Mouse (Mus musculus): Measurements from ENCODE around the gene Tbx19.

The Tbx19 gene

GRCm38 (mm10) chr1:165183400-165183799, 22.8 kb upstream of the Tbx19 start:
- no peak for DNase-seq

DNA sequence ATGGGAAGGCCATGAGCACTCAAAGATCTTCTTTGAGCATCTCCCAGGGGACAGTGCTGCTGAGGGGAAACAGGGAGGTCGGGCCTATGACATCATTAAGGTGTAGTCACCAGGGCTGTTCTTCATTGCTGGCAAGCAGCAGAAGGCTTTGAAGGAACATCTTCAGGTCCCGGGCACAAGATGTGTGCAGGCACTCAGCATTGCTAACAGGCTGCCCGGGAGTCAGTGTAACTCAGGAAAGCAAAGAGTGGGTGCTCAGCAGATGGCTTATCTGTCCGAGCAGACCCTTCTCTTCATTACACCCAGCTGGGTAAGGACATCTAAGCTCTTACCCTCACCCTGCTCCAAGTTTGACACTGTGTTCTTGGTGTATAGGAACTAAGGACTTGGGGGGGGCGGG, 18.7 kb upstream of the Tbx19 start:
- DNase-seq: no peak

DNA sequence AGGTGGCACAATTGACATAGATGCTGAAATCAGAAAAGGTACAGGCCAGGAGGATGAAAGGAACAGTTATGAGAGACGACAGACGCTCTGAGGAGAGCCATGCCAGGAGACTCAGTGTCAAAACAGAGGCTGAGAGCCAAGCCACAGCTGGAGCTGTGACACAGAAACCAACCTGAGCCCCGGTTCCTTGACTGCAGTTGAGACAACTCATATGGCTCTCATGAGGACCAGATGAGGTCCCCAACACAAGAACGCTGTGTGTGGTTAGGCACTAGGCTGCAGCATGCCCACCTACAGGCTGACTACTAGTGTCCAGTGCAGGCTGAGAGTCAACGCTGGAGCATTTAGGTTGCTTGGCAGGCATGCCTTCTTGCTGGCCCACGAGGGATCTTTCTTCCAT, 17.5 kb upstream of the Tbx19 start:
- no peak for DNase-seq

DNA sequence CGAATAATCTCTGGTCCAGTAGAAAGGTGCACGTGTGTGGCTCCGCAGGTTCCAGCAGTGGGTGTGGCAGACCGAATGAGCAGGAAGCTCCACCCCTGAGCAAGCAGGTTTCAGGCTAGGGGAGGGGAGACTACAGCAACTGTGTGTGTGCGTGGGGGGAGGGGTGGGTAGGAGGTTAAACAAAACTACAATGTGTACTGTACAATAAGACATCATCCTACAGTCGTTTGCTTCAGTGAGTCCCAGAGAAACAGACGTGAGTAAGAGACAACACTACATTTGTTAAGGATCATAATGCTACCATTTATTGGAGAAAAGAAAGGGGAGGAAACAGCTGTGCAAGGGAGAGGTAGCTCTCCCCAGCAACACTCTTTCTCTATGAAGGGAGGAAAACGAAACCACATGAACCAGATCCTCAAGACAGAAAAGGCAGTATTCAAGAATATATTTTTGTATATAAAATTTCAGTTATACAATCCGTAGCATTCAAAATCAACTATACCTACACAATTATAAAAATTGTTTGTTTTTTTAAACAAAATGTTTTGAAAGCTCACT, 13.6 kb upstream of the Tbx19 start:
- no peak for DNase-seq

- no peak for DNase-seq
Observed at GRCm38 (mm10) chr1:165171277-165171676, 10.7 kb upstream of the Tbx19 start.

GRCm38 (mm10) chr1:165170157-165170556, 9.6 kb upstream of the Tbx19 start:
- no peak for DNase-seq

DNA sequence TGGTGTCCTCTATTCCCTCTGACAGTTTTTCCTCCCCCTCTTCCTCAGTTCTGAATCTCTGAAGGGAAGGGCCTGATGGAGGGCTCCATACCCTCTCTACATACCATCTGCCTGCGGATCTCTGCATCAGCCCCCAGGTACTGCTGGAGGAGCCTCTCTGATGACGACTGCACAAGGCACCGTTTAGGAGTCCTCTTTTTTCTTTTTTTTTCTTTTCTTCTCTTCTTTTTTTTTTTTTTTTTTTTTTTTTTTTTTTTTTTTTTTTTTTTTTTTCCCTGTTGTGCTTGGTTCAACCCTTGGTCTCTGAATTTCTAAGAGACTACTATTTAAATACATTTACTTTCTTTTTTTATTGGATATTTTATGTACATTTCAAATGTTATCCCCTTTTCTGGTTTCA, 8.9 kb upstream of the Tbx19 start:
- DNase-seq: no peak

DNA sequence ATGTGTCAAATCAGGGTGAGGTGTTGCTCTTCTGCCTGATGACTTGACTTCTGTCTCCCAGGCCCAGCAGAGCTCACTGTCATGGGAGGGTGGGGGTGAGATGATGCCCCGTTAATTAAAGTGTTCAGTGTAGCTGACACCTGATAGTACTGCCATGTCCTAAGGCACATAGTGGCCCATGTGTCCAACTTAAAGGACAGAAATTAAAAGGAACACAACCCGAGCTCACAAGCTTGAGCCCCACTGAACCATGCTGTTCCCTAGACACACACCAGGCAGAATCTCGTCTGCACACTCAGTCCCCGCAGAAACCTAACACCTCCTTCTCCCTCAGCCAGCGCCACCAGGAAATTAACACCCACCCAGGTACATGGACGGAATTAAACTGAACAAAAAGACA, 4.3 kb upstream of the Tbx19 start:
- no peak for DNase-seq

- DNase-seq: no peak
Observed at GRCm38 (mm10) chr1:165158841-165159240, 1.7 kb downstream of the Tbx19 start.

- no peak for DNase-seq
Observed at GRCm38 (mm10) chr1:165154162-165154561, 6.4 kb downstream of the Tbx19 start.

DNA sequence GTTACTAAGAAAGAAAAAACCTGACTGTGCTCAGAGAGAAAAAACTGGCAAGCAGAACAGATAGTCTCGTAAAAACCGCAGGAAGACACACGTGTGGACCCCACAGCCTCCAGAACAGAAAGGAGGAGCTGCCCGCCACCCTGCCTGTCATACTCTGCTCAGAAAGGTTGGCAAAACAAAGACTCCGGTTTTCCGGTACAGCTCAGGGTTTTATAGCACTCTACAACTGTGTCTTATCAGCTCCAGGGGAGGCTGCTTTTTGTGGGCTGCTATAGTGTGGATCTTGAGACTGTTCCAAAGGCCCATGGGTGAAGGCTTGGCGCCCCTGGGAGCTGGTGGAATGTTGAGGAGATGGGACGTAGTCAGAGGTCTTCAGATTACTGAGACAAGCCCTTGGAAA, 9.4 kb downstream of the Tbx19 start:
- no peak for DNase-seq

- DNase-seq: no peak
Observed at GRCm38 (mm10) chr1:165142343-165142916, 18.1 kb downstream of the Tbx19 start.

GRCm38 (mm10) chr1:165140227-165140626, 20.3 kb downstream of the Tbx19 start:
- no peak for DNase-seq

- DNase-seq: no peak
Observed at GRCm38 (mm10) chr1:165133858-165134257, 26.7 kb downstream of the Tbx19 start.

- DNase-seq: no peak
Observed at GRCm38 (mm10) chr1:165133279-165133678, 27.3 kb downstream of the Tbx19 start.

- DNase-seq: peak; percentile 42
Observed at GRCm38 (mm10) chr1:165132187-165132877, 28.2 kb downstream of the Tbx19 start.

GRCm38 (mm10) chr1:165129573-165129972, 31.0 kb downstream of the Tbx19 start:
- DNase-seq: no peak

DNA sequence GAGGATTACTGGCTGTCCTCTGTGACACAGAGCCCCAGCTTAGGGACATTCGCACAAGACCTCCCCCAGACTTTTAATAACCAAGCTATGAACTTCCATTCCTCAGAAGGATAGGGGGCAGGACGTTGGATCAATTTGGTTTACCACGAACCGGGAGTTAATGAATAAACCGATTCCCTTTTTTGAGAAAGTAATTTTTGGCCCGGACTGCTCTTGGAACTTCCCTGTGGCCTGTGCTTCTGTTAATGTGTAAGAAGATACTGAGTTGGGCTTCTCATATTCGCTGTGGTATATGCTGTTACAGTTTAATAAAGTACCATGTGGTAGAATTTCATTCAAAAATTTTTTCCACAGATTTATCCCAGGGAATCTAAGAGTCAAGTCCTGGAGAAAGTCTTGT, 39.5 kb downstream of the Tbx19 start:
- no peak for DNase-seq

DNA sequence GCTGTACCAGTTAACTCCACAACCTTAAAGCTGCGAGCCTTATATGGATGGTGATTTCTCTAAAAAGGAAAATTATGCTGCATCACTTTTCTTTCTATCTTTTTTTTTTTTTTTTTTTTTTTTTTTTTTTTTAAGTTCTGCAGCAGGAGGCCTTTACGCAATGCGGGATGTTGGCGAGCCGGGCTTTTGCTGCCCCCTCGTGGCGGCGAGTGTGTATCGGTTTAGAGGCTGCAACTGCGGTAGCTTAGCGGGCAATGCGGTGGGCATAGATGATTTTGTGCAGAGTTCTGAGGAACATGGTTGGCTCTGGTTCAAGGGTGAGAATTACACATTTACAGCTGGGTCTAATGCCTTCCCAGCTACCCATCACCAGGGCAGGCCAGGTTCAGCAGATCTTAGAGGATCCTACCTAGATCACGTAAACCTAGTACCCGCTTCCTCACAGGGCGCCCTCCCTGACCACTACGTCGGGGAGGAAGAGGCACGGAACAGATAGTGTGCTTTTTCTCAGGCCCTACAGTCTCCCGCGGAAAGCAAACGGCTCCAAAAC, 40.1 kb downstream of the Tbx19 start:
- DNase-seq: peak; percentile 71

GRCm38 (mm10) chr1:165119760-165120159, 40.8 kb downstream of the Tbx19 start:
- no peak for DNase-seq

DNA sequence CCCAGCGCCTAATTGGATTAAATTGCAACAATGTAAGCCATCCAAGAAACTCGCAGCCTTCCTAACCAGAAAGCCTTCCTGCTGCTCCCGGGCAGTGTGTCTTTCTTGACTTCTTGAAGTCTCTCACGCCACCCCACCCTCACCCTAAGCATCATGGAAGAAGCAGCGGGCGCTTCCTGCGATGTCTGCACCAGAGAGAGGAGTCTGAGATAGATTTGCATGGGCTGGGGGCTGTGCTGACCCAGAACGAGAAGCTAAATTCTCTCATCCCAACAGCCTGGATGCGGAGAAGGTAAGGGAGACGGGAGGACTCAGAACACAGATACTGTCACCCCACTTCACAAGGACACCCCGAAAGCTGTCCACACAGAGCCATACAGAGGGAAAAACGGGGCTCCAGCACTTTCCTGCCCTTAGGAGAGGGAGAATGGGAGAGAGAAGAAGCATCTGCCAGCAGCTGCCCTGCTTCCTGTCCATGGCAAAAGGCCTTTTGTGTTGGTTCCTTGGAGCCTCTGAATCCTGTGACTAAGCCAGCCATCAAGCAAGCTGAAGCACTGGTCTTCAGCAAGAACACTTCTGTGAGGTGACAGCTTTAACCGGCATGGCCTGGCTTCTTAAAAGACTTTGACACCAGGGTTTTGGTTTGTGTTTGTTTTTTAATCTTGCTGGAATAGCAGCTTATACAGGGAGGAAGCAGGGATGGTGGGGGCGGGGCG, 41.4 kb downstream of the Tbx19 start:
- no peak for DNase-seq

DNA sequence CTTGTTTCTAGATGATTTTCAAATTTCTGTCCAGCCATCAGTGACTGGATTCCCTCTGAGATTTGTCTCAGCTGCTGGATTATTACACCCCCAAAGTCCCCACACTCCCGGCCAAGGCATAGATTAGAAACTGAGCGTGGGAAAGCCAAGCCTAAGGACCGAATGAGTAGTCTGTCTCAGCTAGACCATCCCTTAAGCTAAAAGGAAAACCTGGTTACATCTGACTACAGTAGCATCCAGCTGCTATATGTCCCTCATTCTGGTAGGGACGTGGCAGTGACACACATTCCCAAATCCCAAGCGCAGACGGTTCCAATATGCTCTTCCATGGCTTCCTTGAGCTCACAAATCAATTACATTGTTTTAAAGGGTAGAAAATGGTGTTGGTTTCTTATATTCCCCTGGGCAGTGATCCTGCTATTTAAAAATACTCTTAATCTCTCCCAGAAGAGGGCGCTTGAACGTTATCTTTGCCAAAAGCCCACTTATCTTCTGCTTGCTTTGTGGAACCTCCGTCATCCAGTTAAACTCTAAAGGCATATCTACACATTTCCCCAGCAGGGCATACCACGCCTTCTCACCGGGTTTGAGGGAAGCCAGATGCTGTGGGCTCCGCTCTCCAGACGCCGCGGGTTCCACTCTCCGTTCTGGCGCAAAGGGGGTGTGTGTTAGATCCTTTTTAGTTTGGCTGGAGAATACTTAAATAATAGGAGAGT, 46.0 kb downstream of the Tbx19 start:
- DNase-seq: no peak

- DNase-seq: no peak
Observed at GRCm38 (mm10) chr1:165113700-165114099, 46.9 kb downstream of the Tbx19 start.
